Mouse (Mus musculus) forelimb bud, embryonic 11.5 days (tissue): ENCODE data around the gene Abcc4.

ENCODE experiments used
- DNase-seq: peaks from one replicate; pipeline ENCODE4 v3.0.0-alpha.2; 2012; ENCODE audit warnings: low read depth, low spot score

The Abcc4 gene

GRCm38 (mm10) chr14:118712889-118713288, 6.9 kb upstream of the Abcc4 start:
- DNase-seq: no peak

GRCm38 (mm10) chr14:118710945-118711344, 4.9 kb upstream of the Abcc4 start:
- DNase-seq: no peak

DNA sequence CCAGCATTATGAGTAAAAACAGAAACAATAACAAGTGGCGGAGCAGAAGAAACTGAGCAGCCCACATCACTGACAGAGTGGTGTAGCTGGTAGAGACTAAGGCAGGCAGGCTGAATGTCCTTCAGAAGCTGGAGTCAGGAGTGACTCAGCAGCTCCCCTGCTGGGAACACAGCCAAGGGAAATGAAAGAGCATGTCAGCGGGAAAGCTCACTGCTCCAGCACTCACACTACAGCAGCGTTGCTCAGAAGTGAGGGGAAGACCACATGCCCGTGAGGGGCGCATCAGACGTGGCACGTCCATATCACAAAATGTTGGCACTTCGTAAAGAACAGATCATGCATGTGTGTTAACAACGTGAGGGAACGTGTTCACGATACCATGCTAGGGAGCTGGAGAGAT, 3.7 kb upstream of the Abcc4 start:
- DNase-seq: peak; percentile 67

DNA sequence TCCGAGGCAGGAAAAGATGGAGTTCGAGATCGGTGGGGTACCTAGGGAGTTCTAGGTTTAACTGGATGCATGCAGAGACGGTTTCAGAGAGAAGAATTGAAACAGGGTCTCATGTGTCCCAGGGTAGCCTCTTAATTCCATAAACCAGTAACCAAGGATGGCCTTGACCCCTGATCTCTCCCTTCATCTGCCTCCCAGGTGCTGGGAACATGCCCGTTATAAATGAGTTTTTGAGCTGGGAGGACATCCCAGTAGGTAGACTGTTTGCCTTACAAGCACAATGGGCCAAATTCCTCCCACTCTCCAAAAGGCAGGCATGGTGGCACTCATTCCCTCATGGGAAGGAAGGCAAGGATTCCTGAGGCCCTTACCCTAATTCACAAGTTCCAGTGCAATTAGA, 2.1 kb upstream of the Abcc4 start:
- no peak for DNase-seq

GRCm38 (mm10) chr14:118706962-118707361, 943 bp upstream of the Abcc4 start:
- no peak for DNase-seq

GRCm38 (mm10) chr14:118705465-118705807, 583 bp downstream of the Abcc4 start:
- DNase-seq: no peak

DNA sequence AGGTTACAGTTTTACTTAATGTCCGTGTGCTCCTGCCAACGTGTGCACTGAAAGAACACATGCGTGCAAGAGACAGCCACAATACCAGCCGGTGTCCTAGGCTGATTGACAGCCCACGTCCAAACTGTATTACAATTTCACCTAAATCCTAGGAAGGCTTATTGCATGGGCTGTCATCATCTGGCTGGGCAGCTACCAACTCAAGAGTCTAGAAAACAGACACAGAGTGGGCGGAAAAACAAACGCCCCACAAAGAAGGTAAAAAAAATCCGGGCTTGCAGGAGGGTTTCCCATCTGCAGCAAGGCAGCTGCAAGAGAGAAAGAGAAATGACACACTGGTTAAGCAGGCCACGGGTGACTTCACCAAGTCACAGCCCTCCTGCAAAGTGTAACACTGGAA, 2.7 kb downstream of the Abcc4 start:
- no peak for DNase-seq

- DNase-seq: no peak
Observed at GRCm38 (mm10) chr14:118701991-118702608, 3.9 kb downstream of the Abcc4 start.

GRCm38 (mm10) chr14:118700576-118700975, 5.4 kb downstream of the Abcc4 start:
- DNase-seq: no peak

GRCm38 (mm10) chr14:118699963-118700362, 6.1 kb downstream of the Abcc4 start:
- DNase-seq: no peak

DNA sequence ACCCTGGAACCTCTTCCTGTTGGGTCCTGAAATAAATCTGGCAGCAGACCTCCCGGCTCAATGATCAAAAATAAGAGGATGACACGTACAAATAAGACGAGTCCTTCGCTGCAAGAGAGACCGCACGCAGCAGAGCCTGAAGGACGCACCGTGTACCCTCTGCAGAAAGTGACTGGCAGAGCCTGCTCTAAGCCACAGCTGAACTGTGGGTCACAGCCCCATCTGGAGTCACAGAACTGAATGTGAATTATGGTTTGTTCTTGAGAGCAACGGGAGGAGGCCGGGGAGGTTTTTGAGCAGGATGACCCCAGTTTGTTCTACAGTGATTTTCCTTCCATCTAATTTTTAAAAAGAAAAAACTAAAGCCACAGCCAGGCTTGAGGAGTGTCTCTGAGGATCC, 6.5 kb downstream of the Abcc4 start:
- DNase-seq: no peak

DNA sequence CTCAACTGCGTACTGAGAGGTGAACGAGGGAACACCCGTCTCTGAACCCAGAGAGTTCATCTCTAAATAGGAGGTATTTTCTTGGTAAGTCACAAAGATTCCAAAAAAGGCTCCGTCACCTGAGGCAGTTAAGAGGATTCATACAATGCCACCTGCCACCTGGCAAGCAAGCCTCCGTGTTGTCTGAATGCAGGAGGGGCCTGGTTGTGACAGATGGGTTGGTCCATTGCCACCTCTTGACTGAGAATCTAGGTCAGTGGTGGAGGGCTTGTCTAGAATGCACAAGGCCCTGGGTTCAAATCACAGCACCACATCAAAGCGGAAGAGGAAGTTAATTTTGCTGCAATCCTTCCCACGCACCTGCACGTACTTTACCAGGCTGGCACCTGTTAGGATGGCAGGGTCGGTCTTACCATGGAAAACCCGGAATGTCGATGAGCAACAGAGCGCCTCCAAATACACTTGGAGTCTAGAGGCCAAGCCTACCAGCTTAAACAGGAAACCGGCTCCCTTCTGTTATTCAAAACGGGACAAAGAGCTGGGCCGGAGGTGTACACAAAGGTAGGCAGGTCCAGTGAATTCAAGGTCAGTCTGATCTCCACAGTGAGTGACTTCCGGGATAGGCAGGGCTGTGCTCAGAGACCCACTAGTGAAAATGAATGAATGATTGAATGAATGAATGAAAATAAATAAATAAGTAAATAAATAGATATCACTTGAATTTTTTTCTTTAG, 9.3 kb downstream of the Abcc4 start:
- DNase-seq: no peak

DNA sequence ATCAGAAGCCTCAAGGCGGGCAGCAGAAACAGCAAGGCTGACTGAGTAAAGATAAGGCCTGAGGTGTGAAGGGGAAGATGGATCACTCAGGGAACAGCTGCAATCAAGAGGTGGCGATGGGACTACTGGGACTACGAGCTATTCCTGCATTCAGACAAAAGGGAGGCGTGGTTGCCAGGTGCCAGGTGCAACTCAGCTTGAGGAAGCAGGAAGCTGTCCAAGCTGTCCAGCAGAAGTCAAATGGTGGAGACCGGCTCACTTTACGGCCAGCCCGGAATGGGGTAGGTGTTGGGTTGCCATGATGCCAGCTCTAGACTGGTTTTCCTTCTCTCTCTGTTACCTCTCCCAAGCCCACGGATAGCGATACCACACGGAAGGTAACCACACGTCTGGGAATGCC, 10.2 kb downstream of the Abcc4 start:
- DNase-seq: no peak

GRCm38 (mm10) chr14:118694321-118694720, 11.7 kb downstream of the Abcc4 start:
- no peak for DNase-seq

- no peak for DNase-seq
Observed at GRCm38 (mm10) chr14:118691910-118692309, 14.1 kb downstream of the Abcc4 start.

DNA sequence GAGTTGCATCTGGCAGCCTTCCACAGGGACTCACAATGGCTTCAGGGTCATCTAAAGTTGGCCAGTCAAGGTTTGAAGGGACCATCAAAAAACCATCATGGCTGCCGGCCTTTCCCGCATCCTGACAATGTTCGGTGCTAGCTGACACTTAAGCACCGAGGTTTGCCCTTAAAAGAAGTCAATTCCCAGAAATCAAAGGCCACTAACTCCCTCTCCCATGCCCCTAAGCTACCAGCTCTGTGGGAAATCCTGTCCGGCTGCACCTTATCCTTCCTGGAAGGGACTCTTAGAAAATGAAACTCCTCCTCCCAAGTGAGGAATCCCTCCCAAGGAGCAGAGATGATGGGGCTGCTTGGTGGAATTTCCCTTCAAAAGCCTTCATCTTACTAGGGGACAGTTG, 14.6 kb downstream of the Abcc4 start:
- no peak for DNase-seq

DNA sequence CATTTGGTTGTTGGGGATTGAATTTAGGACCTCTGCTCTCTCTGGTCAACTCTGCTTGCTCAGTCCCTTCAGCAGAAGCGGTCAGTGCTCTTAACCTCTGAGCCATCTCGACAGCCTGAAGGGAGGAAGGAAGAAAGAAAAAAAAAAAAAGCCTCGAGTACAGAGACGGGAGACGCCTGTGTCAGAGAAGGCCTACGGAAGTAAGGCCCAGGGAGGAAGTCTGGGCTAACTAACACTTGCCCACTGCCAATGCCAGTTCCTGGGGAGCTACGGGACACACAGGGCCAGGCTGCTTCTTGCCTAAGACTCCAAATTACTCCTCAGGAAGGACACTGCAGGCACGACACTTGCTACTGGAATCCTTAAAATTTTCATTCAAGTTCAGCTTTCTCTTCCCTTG, 15.1 kb downstream of the Abcc4 start:
- no peak for DNase-seq

- DNase-seq: no peak
Observed at GRCm38 (mm10) chr14:118690336-118690735, 15.7 kb downstream of the Abcc4 start.

DNA sequence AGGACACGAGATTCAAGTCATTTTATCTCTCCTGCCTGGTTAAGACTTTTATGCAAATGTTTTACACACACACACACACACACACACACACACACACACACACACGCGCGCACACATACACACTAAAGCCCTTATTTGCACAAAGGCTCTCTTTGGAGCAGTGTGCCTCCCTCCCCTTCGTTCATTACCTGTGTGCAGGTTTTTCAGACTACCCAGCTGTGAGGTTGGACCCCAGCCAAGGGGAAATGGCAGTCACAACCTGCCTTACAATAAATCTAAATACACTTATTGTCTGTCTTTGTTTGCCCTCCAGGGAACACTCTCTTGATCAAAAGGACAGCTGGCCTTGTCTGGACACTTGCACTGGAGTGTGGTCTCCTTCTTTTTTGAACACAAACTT, 17.4 kb downstream of the Abcc4 start:
- DNase-seq: no peak

DNA sequence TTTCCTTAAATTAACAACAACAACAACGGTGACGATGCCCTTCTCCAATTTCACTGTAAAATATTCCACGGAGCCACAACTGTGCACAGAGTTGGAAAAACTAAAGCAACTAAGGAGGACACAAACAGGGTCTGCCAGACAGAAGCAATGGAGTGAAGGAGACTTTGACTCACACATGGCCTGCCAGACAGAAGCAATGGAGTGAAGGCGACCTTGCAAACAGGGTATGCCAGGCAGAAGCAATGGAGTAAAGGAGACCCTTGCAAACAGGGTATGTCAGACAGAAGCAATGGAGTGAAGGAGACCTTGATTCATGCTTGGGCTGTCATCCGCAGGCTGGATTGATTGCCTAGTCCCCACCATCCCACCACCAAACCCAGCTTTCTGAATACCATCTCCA, 19.2 kb downstream of the Abcc4 start:
- peak; percentile 53 for DNase-seq

- DNase-seq: no peak
Observed at GRCm38 (mm10) chr14:118685572-118685971, 20.4 kb downstream of the Abcc4 start.

- DNase-seq: peak; percentile 20
Observed at GRCm38 (mm10) chr14:118682339-118683034, 23.5 kb downstream of the Abcc4 start.

DNA sequence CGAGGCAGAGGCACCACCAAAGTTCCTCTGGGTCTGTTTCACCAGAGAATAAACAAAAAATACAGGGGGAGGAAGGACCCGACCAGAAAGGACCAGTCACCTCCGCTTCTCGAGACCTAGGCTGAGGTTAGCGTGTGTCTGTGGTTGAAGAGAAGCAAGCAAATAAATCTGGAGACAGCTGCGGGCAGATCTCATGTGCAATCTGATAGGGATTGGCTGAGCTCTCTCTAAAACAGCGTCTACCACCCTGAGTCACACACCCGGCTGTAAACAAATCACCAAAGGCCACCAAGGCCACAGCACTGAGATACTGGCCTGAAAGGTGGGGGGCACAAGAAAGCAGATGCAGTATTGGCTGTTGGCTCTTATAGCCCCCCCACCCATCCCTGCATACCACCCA, 24.9 kb downstream of the Abcc4 start:
- no peak for DNase-seq
